Mouse (Mus musculus) liver, adult 2 months (tissue): Measurements from ENCODE around the gene Hlf.

Experiments used
- CTCF ChIP-seq: fragments of 200-500 bp; IDR thresholded peaks from 2 replicates; pipeline ENCODE4 v1.5.1; 2011; ENCODE audit warnings: low read depth, low read length, control low read depth
- POLR2A ChIP-seq: fragments of 200-500 bp; IDR thresholded peaks from 2 replicates; pipeline ENCODE4 v1.6.1; 2011; ENCODE audit warnings: low read length, control low read depth; ENCODE audit not compliant: insufficient read depth; ENCODE audit errors: extremely low read depth

DNA sequence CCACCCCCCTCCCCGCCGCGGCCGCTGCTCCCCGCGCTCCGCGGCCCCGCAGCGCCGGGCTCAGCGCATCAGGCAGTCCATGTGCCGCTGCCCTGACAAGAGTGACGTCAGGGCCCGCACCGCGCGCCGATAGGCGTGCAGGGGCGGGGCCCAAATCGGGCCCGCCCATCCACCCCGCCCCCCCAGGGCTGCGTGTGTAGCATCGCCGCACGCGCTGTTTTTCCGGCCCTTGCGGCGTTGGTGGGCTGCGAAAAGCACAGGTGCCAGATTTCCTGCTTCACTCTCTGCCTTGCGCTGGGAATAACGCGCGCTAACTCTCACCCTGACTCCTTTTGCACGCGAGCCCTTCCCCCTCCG lies at the start of gene Hlf:
- no peak for TF ChIP-seq CTCF
- no peak for TF ChIP-seq POLR2A
